Mouse (Mus musculus) embryonic fibroblast, embryonic 13.5 days (primary cell): ENCODE results near the gene Tanc2.

Experiments
- CTCF ChIP-seq: IDR thresholded peaks from 2 replicates; pipeline ENCODE4 v1.5.1; 2011; ENCODE audit warnings: mild to moderate bottlenecking, control low read depth, low read length, moderate library complexity, borderline replicate concordance; ENCODE audit not compliant: insufficient read depth
- POLR2A ChIP-seq: IDR thresholded peaks from 2 replicates; pipeline ENCODE4 v1.6.1; 2011; ENCODE audit warnings: low read depth, mild to moderate bottlenecking, control low read depth, low read length, moderate library complexity

GRCm38 (mm10) chr11:105966288-105966687 is 376.5 kb downstream of the Tanc2 start:
- TF ChIP-seq POLR2A: no peak
- no peak for TF ChIP-seq CTCF
